Mouse (Mus musculus): ENCODE results near the gene Def8.

The Def8 gene

DNA sequence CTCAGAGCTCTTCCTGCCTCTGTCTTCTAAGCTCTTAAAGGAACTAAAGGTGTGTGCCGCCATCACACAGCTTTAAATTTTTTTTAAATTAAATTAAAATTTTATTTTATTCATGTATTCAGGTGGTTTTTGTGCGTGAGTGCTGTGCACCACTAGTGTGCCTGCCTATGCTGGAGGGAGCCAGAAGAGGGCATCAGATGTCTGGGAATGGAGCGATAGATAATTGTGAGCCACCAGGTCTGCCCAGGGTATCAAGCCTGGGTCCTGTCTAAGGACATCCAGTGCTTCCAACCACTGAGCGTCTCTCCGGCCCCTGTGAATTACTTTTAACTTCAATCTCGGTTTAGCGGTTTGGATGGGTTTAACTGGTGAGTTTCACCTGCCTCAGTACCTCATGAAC lies 59.3 kb downstream of the Def8 start:
- peak; percentile 24 for DNase-seq (ENCODE audit: low read depth, low spot score)

GRCm38 (mm10) chr8:123491280-123492075 lies 68.2 kb downstream of the Def8 start:
- DNase-seq (ENCODE audit: low read depth, low spot score) = no peak

- DNase-seq (ENCODE audit: low read depth, low spot score) = no peak
These were observed 69.6 kb downstream of the Def8 start for GRCm38 (mm10) chr8:123492898-123493297.

DNA sequence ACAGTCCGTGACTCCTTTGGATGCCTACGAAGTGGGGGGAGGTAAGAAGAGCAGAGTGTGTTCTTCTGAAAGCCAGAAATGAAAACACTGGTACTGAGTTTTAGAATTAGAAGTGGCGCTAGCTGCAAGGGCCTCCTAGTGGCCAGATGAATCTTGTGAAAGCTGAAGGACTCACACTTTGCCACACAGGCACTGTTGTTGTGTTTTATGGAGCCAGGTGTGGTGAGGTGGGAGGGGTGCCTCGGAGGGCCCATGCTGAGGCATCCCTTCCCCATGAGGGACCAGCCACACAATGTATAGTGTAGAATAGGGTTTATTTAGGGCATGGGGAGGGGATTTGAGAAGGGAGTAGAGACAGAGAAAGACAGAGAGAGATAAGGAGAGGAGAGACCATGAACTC lies 74.4 kb downstream of the Def8 start:
- no peak for DNase-seq (ENCODE audit: low read depth, low spot score)

GRCm38 (mm10) chr8:123498963-123499362 lies 75.6 kb downstream of the Def8 start:
- DNase-seq (ENCODE audit: low read depth, low spot score) = no peak

DNA sequence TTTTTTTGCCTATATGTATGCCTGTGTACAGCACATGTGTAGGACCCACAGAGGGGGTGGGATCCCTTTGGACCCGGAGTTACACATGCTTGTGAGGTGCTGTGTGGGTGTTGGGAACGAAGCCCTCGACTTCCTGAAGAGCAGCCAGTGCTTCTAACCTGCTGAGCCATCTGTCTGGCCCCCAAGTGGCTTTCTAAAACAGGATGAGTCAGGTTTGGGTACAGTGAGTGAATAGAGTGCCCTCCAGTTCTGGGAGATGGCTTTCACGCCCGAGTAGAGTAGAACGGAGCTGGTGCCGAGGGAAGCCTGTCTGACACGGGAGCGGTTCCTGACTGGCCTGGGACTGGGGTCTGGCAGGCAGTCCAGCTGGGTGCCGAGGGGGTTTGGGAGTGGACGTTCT lies 76.2 kb downstream of the Def8 start:
- no peak for DNase-seq (ENCODE audit: low read depth, low spot score)

DNA sequence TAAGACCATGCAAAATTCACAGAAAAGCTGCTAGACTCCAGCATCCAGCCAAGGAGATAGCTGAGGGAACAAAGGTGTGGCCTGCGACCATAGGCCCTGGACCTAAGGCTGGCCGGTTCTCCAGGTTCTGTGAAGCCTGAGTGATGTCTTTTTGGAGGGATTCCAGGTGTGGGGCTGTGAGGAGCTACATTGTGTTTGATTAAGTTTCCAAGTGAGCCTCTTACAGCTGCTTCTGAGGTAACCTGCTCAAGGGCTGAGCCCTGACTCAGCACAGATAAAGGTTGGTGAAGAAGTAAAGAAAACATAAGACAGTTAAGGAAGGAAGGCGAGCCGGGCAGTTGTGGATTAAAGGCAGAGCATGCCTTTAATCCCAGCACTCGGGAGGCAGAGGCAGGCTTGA lies 78.9 kb downstream of the Def8 start:
- DNase-seq (ENCODE audit: low read depth, low spot score) = no peak

DNA sequence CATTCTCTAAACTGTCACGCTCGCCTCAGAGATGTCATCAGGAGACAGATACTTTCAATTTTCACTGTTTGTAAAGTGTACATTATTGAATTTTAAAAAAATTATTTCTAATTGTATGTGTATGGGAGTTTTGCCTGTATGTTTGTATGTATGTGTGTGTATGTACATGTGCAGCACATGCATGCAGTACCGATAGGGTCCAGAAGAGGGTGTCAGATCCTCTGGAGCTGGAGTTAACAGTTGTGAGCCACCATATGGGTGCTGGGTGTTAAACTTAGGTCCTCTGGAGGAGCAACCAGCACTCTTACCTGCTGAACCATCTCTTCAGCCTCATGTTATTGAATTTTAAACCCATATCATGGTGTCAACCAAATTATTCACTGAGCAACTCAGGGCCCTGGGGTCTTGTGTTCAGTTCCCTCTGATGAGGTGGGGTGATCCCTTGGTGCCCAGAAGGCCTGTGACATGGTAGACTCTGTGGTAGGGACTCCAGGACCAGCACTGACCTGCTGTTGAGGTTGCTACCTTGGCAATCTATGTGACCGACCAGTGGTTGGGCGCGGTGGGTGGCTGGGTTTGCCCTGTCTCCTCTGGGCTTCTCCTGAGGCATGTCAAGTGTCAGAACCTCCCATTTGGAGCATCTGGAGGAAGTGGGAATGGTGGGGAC lies 80.6 kb downstream of the Def8 start:
- DNase-seq (ENCODE audit: low read depth, low spot score) = peak; percentile 32

DNA sequence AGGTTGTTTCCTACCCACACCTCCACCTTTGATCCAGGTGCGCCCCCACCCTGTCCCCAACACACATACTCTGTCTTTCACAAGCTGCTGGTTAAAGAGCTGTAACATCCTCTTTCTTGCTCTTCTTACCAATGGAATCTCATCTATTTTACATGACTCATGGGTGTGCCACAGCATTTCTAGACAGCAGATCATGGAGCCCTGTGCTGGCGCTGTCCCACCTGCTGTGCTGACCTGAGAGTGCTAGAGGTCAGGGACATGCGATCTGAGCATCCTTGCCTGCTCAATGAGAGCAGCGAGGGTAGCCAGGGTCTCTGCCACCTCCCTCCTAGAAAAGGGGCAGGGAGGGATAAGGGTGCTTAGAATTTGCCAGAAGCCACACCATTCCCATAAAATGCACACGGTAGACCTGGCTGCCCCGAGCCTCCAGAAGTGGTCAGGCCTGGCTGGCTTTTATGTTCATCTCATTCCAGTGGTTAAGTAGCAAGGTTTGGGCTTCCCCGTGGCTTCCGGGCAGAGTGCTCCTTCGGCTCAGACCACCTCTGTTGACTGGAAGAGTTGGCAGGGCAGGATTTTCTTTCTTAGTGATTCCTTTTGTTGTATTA lies 81.4 kb downstream of the Def8 start:
- DNase-seq (ENCODE audit: low read depth, low spot score) = no peak

- DNase-seq (ENCODE audit: low read depth, low spot score) = no peak
These were observed 81.9 kb downstream of the Def8 start for GRCm38 (mm10) chr8:123505267-123505666.

- DNase-seq (ENCODE audit: low read depth, low spot score) = no peak
These were observed 82.4 kb downstream of the Def8 start for GRCm38 (mm10) chr8:123505695-123506094.

- no peak for DNase-seq (ENCODE audit: low read depth, low spot score)
These were observed 83.8 kb downstream of the Def8 start for GRCm38 (mm10) chr8:123507153-123507552.

DNA sequence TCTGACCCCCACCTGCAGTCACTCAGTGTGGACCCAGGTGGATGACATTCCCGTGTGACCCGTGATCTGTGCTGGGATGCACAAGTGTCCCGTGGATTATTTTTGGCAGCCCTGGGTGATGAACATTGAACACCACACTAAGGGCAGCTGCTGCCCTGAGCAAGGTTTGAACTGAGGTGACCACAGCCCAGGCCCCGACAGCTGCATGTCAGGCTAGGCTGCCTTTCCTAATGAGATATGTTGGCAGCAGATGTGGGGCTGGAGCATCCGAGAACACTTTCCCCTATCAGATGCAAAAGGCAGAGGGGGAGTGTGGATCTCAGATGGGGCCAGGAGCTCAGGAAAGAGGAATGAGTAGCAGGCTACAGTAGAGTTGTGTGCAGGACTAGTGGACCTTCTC lies 87.5 kb downstream of the Def8 start:
- no peak for DNase-seq (ENCODE audit: low read depth, low spot score)

Data from CD4-positive, CD25-positive, alpha-beta regulatory T cell, adult 2 months (primary cell).